Mouse (Mus musculus): Measurements from ENCODE around the gene 1110065P20Rik. TPM values are rescaled to one million over a fixed set of nuclear protein-coding genes. Genes with fewer than 3 reads are reported as not detected.

Gene 1110065P20Rik
- polyA plus RNA-seq, 1 experiment from 2014 or later, result 53.6 TPM

- peak within 1 kb of the TSS; percentile 97 for H3K9ac ChIP-seq (ENCODE audit: low read depth, low read length)
- H3K9me3 ChIP-seq (ENCODE audit: control insufficient read depth, low read length), result no peaks in the 10 kb centered on the region
- ATAC-seq (ENCODE audit: low FRiP score, low TSS enrichment), result peak; percentile 94
- peaks cover 23% of the 10 kb centered on the region for H3K4me1 ChIP-seq (ENCODE audit: control insufficient read depth, insufficient read depth, low read length)
- peak within 1 kb of the TSS; percentile 97 for H3K4me3 ChIP-seq (ENCODE audit: low read length)
- under 1% methylated on average over 70 of the region's 90 CpGs for WGBS
- peaks cover 21% of the 10 kb centered on the region for H3K36me3 ChIP-seq (ENCODE audit: control insufficient read depth, insufficient read depth, low read length)
- peak within 1 kb of the TSS; percentile 92 for H3K4me2 ChIP-seq (replicated peaks; ENCODE audit: low read depth, low read length)
- no peaks in the 10 kb centered on the region for H3K27me3 ChIP-seq (ENCODE audit: control insufficient read depth, insufficient read depth, low read length)
- peak within 1 kb of the TSS; percentile 88 for H3K27ac ChIP-seq (ENCODE audit: low read depth, low read length)
Measured at GRCm38 (mm10) chr4:124850261-124850913, 609 bp downstream of the 1110065P20Rik start, which contains the start of gene Yrdc. Gene Yrdc (plus strand): TSS chr4:124850679.

- peak overlapping the region; percentile 97 for H3K4me3 ChIP-seq (ENCODE audit: low read length)
- under 1% methylated on average over 24 of the region's 24 CpGs for WGBS
- H3K9ac ChIP-seq (ENCODE audit: low read depth, low read length), result peak overlapping the region; percentile 97
- ATAC-seq (ENCODE audit: low FRiP score, low TSS enrichment), result peak; percentile 30
- peak overlapping the region; percentile 88 for H3K27ac ChIP-seq (ENCODE audit: low read depth, low read length)
- H3K36me3 ChIP-seq (ENCODE audit: control insufficient read depth, insufficient read depth, low read length), result peaks cover 21% of the 10 kb centered on the region; the same call in 1 of the 2 replicates
- peak overlapping the region; percentile 92 for H3K4me2 ChIP-seq (replicated peaks; ENCODE audit: low read depth, low read length)
- H3K9me3 ChIP-seq (ENCODE audit: control insufficient read depth, low read length), result no peaks in the 10 kb centered on the region
- H3K4me1 ChIP-seq (ENCODE audit: control insufficient read depth, insufficient read depth, low read length), result peaks cover 23% of the 10 kb centered on the region
- H3K27me3 ChIP-seq (ENCODE audit: control insufficient read depth, insufficient read depth, low read length), result no peaks in the 10 kb centered on the region
Measured at GRCm38 (mm10) chr4:124849631-124850260, 1.2 kb downstream of the 1110065P20Rik start.

- Histone ChIP-seq H3K9ac (ENCODE audit: low read depth, low read length) (no peak overlapping the region), H3K36me3 (ENCODE audit: control insufficient read depth, insufficient read depth, low read length) (peaks cover 10% of the 10 kb centered on the region), H3K4me3 (ENCODE audit: low read length) (no peak overlapping the region), H3K9me3 (ENCODE audit: control insufficient read depth, low read length) (no peaks in the 10 kb centered on the region), H3K27ac (ENCODE audit: low read depth, low read length) (no peak overlapping the region), H3K27me3 (ENCODE audit: control insufficient read depth, insufficient read depth, low read length) (no peaks in the 10 kb centered on the region), H3K4me2 (replicated peaks; ENCODE audit: low read depth, low read length) (no peak overlapping the region), H3K4me1 (ENCODE audit: control insufficient read depth, insufficient read depth, low read length) (peaks cover 19% of the 10 kb centered on the region)
- WGBS, result 12% methylated on average over 8 of the region's 8 CpGs
- no peak for ATAC-seq (ENCODE audit: low FRiP score, low TSS enrichment)
Measured at GRCm38 (mm10) chr4:124847573-124847972, 3.4 kb downstream of the 1110065P20Rik start.

GRCm38 (mm10) chr4:124843493-124843892 is 7.5 kb downstream of the 1110065P20Rik start:
- Histone ChIP-seq H3K9ac (ENCODE audit: low read depth, low read length) (no peak overlapping the region), H3K36me3 (ENCODE audit: control insufficient read depth, insufficient read depth, low read length) (peaks cover 28% of the 10 kb centered on the region), H3K4me3 (ENCODE audit: low read length) (no peak overlapping the region), H3K9me3 (ENCODE audit: control insufficient read depth, low read length) (no peaks in the 10 kb centered on the region), H3K27ac (ENCODE audit: low read depth, low read length) (no peak overlapping the region), H3K4me1 (ENCODE audit: control insufficient read depth, insufficient read depth, low read length) (peaks cover 4% of the 10 kb centered on the region; the same call in 1 of the 2 replicates), H3K27me3 (ENCODE audit: control insufficient read depth, insufficient read depth, low read length) (no peaks in the 10 kb centered on the region), H3K4me2 (replicated peaks; ENCODE audit: low read depth, low read length) (no peak overlapping the region)
- WGBS, result 50% methylated on average over 11 of the region's 11 CpGs
- 0 out of 2 replicates have a peak, but pooled peaks have one; percentile 59 for ATAC-seq (ENCODE audit: low FRiP score, low TSS enrichment)

DNA sequence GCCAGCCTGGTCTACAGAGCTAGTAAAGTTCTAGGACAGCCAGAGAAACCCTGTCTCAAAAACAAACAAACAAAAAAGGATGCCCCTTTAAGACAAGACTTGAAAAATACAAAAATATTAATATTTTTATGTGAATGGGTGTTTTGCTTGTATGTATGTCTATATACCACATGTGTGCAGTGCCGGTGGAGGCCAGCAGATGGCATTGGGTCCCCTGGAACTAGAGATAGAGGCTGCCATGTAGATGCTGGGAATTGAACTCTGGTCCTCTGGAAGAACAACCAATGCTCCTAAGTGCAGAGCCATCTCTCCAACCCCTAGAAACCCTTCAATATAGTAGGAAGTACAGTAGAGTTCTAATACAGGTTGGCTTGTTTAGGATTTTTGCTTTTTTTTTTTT is 10.0 kb downstream of the 1110065P20Rik start:
- no peaks in the 10 kb centered on the region for H3K4me1 ChIP-seq (ENCODE audit: control insufficient read depth, insufficient read depth, low read length)
- H3K4me3 ChIP-seq (ENCODE audit: low read length), result no peak overlapping the region
- 100% methylated on average over 1 of the region's 1 CpGs for WGBS
- no peak overlapping the region for H3K9ac ChIP-seq (ENCODE audit: low read depth, low read length)
- H3K4me2 ChIP-seq (replicated peaks; ENCODE audit: low read depth, low read length), result no peak overlapping the region
- peaks cover 39% of the 10 kb centered on the region for H3K36me3 ChIP-seq (ENCODE audit: control insufficient read depth, insufficient read depth, low read length)
- no peaks in the 10 kb centered on the region for H3K9me3 ChIP-seq (ENCODE audit: control insufficient read depth, low read length)
- no peak overlapping the region for H3K27ac ChIP-seq (ENCODE audit: low read depth, low read length)
- no peak for ATAC-seq (ENCODE audit: low FRiP score, low TSS enrichment)
- no peaks in the 10 kb centered on the region for H3K27me3 ChIP-seq (ENCODE audit: control insufficient read depth, insufficient read depth, low read length)

DNA sequence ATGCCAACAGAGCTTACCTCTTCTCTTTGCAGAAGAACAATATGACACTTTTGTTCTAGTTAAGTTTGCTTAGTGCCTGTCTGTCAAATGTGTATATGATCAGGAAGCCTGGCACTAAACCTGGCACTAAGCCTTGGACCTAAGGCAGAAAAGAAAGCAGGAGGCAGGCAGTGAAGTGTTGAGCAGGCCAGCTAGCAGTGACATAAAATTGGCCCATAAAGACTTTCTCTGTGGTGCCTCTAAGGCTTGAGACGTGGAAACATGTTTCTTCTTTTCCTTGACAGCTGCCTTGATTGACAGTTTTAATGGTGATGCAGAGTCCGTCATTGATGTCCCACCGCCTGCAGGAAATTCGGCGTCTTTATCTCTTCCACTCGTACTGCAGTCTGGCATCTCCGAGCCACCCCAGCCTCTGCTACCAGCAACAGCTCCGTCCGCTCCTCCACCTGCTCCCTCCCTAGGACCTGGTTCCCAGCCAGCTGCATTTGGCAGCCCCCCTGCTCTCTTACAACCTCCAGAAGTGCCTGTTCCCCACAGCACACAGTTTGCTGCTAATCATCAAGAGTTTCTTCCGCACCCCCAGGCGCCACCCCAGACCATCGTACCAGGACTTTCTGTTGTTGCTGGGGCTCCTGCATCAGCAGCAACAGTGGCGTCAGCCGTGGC is 12.8 kb downstream of the 1110065P20Rik start:
- ATAC-seq (ENCODE audit: low FRiP score, low TSS enrichment), result no peak
- Histone ChIP-seq H3K36me3 (ENCODE audit: control insufficient read depth, insufficient read depth, low read length) (peaks cover 33% of the 10 kb centered on the region), H3K4me2 (replicated peaks; ENCODE audit: low read depth, low read length) (no peak overlapping the region), H3K9me3 (ENCODE audit: control insufficient read depth, low read length) (no peaks in the 10 kb centered on the region), H3K4me3 (ENCODE audit: low read length) (no peak overlapping the region), H3K27ac (ENCODE audit: low read depth, low read length) (no peak overlapping the region), H3K27me3 (ENCODE audit: control insufficient read depth, insufficient read depth, low read length) (no peaks in the 10 kb centered on the region), H3K9ac (ENCODE audit: low read depth, low read length) (no peak overlapping the region), H3K4me1 (ENCODE audit: control insufficient read depth, insufficient read depth, low read length) (no peaks in the 10 kb centered on the region)
- WGBS, result 90% methylated on average over 14 of the region's 14 CpGs

DNA sequence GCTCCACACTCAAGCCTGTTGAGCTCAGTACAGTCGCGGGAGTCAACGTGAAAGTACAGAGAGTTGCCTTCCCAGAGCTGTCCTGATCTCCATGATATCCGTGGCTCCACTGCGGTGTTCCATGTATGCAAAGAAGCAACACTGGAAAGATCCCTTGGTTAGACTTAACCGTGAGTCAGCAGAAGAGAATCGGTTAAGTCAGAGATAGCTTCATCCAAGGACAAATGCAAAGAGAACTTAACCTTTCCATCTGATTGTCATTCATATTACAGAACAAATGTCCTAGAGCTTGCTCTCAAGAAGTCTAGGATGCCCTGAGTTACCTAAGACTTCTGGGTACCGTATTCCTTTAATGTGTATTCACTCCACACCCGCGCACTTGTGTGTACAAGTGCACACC is 18.2 kb downstream of the 1110065P20Rik start:
- H3K36me3 ChIP-seq (ENCODE audit: control insufficient read depth, insufficient read depth, low read length), result peaks cover 34% of the 10 kb centered on the region
- WGBS, result 96% methylated on average over 10 of the region's 10 CpGs
- no peak for ATAC-seq (ENCODE audit: low FRiP score, low TSS enrichment)

DNA sequence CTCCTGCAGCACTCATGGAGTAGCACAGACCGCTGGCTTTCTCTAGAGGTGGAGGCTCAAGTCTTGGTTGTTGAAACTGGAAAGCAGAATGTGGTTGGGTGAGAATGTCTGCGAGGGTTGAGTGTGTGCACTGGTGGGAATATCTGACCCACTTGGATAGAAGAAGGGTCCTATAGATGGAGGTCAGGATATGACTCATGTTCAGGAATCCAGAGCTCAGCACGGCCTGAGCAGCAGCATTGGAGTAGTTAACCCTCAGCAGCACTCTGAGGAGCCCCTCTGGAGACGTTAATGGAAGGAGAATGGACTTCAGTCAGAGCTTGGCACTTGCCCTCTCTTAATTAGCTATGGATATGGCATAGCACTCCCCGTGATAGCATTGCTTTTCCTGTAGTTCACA is 21.3 kb downstream of the 1110065P20Rik start:
- H3K36me3 ChIP-seq (ENCODE audit: control insufficient read depth, insufficient read depth, low read length), result peaks cover 44% of the 10 kb centered on the region

More for the DNA sequence above, 18.2 kb downstream of the 1110065P20Rik start:
- no peaks in the 10 kb centered on the region for H3K9me3 ChIP-seq (ENCODE audit: control insufficient read depth, low read length)
- no peaks in the 10 kb centered on the region for H3K27me3 ChIP-seq (ENCODE audit: control insufficient read depth, insufficient read depth, low read length)
- H3K27ac ChIP-seq (ENCODE audit: low read depth, low read length), result no peak overlapping the region
- H3K4me3 ChIP-seq (ENCODE audit: low read length), result no peak overlapping the region
- H3K4me1 ChIP-seq (ENCODE audit: control insufficient read depth, insufficient read depth, low read length), result no peaks in the 10 kb centered on the region
- no peak overlapping the region for H3K9ac ChIP-seq (ENCODE audit: low read depth, low read length)
- no peak overlapping the region for H3K4me2 ChIP-seq (replicated peaks; ENCODE audit: low read depth, low read length)

More for the DNA sequence above, 21.3 kb downstream of the 1110065P20Rik start:
- 84% methylated on average over 5 of the region's 5 CpGs for WGBS
- no peak overlapping the region for H3K9ac ChIP-seq (ENCODE audit: low read depth, low read length)
- no peak overlapping the region for H3K4me3 ChIP-seq (ENCODE audit: low read length)
- no peaks in the 10 kb centered on the region for H3K9me3 ChIP-seq (ENCODE audit: control insufficient read depth, low read length)
- no peak overlapping the region for H3K4me2 ChIP-seq (replicated peaks; ENCODE audit: low read depth, low read length)
- ATAC-seq (ENCODE audit: low FRiP score, low TSS enrichment), result no peak
- H3K4me1 ChIP-seq (ENCODE audit: control insufficient read depth, insufficient read depth, low read length), result no peaks in the 10 kb centered on the region
- no peak overlapping the region for H3K27ac ChIP-seq (ENCODE audit: low read depth, low read length)
- no peaks in the 10 kb centered on the region for H3K27me3 ChIP-seq (ENCODE audit: control insufficient read depth, insufficient read depth, low read length)
